Mouse (Mus musculus): ENCODE results near the gene Ppp1r12a.

Ppp1r12a gene

DNA sequence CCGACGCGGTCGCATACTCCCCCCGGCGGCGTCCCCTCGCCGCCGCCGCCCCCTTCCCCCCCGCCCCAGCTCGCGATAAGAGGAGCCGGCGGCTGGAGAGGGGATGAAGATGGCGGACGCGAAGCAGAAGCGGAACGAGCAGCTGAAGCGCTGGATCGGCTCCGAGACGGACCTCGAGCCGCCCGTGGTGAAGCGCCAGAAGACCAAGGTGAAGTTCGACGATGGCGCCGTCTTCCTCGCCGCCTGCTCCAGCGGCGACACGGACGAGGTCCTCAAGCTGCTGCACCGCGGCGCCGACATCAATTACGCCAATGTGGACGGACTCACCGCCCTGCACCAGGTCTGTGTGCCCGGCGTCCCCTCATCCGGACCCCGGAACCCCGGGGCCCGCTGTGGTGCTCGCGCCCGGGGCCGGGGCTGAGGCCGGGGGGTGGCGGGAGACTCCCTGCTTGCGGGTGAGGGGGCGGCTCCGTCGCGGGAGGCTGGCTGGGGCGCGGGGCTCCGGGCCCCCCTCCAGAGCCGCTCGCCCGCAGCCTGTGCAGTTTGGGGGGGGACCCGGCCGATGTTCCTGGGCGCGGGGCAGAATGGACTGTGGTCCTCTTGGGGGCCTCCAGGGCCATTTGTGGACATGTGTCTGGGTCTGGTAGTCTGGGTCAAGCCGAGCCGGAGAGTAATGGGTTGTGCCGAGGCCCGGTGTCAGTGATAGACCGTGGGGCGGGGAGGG is 466 bp downstream of the Ppp1r12a start:
- no peak for DNase-seq

DNA sequence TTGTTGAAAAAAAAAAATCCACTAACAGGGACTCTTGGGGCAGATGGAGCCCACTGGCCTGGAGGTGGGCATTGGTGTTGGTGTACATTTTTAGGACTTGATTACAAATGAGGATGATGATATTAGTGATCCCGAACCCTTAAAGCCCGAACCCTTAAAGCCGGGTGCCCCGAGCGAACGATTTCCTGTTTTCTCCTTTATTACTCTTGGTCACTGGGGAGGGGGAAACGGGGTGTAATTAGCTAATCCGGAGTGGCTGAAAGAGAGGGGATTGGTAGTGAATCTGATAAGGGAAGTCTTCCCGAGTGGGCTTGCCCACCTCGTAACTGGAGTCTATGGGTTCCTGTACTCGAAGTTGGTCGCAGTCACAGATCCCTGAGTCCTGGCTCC is 1.0 kb downstream of the Ppp1r12a start:
- DNase-seq: peak in 1 of 2 experiments; percentile 33

DNA sequence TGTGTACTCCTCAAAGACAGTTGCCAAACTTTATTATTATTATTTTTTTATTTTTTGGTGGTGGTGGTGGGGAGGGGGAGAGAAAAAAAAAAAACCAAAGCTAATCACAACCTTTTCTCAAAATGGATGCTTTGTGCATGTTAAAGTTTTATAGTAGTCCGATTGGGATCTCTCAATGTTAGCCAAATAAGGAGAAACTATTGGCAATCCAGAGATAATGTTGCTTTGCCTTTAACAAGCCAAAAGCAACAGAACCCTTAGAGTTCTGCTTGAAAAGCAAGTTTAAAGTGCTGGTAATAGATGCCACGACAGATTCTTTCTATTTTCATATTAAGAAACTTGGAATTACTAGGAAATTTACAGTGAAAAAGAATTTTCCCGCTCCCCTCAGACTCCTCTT is 1.5 kb downstream of the Ppp1r12a start:
- DNase-seq: no peak

DNA sequence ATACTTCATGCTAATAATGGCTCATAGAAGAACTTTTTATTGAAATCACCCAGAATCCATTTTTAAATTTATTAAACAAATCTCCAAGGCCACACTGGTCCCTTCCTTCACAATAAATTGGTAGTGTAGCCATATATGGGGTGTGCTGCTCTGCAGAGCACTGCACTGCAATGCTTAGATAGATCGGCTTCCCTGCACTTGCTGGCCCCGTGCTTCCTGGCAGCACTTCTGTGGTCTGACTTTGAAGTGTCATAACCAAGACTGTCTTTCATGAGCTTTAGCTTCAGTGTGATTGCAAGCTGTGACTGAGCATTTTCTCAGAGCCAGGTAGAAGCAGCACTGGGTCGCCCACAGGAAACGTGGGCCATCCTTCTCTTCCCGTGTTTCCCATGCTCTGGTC is 5.8 kb downstream of the Ppp1r12a start:
- peak in 1 of 2 experiments; percentile 35 for DNase-seq

- no peak for DNase-seq
Observed at GRCm38 (mm10) chr10:108170818-108171217, 8.8 kb downstream of the Ppp1r12a start.

GRCm38 (mm10) chr10:108171637-108172036 is 9.6 kb downstream of the Ppp1r12a start:
- DNase-seq: no peak

- DNase-seq: no peak
Observed at GRCm38 (mm10) chr10:108172817-108173563, 11.0 kb downstream of the Ppp1r12a start.

DNA sequence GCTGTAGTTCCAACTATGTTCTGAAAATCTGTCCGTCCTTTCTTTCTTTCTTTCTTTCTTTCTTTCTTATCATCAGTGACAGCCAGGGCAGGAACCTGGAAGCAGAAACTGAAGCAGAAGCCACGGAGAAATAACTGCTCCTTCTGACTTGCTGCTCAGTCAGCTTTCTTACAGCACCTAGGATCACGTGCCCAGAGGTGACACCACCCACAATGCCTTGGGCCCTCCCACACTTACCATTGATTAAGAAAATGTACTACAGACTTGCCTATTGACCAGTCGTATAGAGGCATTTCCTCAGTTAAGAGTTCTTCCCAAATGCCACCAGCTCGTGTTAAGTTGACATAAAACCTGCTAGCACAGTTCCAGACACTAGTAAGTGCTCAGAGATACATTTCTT is 12.1 kb downstream of the Ppp1r12a start:
- DNase-seq: no peak

- no peak for DNase-seq
Observed at GRCm38 (mm10) chr10:108175885-108176284, 13.9 kb downstream of the Ppp1r12a start.

GRCm38 (mm10) chr10:108178285-108178848 is 16.4 kb downstream of the Ppp1r12a start:
- no peak for DNase-seq

GRCm38 (mm10) chr10:108179404-108179803 is 17.4 kb downstream of the Ppp1r12a start:
- DNase-seq: no peak

DNA sequence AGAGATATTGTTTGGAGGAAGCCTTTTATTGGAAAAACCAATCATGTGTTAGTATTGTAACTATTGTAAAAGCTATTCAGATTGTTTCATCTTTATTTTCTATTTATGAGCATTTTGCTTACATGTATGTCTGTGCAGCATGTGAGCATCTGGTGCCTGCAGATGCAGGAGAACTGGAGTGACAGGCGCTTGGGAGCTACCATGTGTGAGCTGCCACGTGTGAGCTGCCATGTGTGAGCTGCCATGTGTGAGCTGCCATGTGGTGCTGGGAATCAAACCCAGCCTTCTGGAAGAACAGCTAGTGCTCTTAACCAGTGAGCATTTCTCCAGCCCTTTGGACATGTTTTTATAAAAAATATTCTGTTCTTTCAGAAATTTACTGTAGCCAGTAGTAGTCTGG is 18.3 kb downstream of the Ppp1r12a start:
- DNase-seq: no peak

- DNase-seq: no peak
Observed at GRCm38 (mm10) chr10:108181893-108182292, 19.9 kb downstream of the Ppp1r12a start.

- DNase-seq: no peak
Observed at GRCm38 (mm10) chr10:108182386-108182785, 20.4 kb downstream of the Ppp1r12a start.

- DNase-seq: no peak
Observed at GRCm38 (mm10) chr10:108184763-108185162, 22.8 kb downstream of the Ppp1r12a start.

DNA sequence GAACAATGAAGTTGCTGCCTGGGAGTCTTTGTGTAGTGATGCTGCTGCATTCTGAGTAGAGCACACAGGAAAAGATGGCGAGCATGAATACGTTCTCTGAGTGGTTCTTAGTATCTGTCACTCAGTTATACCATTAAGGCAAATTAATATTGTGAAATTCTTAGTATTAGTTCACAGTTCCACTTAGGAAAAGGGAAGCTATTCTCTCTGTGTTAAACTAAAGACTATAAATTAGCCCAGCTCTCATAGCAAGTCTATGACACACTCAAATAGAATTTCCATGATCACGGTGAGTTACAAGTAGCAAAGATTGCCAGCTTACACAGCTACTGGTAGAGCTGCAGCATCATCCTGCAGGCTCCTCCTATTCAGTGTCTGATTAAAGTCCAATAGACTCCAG is 23.3 kb downstream of the Ppp1r12a start:
- no peak for DNase-seq

GRCm38 (mm10) chr10:108189303-108189702 is 27.3 kb downstream of the Ppp1r12a start:
- no peak for DNase-seq

DNA sequence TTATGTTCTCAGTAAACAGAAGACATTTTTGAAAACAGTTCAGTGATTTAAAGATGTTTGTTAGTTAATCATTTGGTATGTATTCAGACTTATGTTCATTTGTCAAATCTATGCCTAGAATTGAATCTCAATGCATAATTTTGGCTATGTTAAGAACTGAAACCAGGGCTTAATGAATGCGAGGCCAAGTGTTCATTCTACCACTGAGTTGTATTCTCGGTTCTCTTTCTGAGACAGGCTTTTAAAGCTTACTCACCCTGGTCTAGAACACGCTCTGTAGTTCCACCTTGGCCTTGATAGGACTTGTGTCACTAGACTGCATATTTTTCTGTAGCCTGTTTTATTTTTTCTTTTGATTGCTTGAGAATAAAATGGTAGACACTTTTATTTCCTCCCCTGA is 28.0 kb downstream of the Ppp1r12a start:
- DNase-seq: no peak

- peak in 1 of 2 experiments; percentile 35 for DNase-seq
Observed at GRCm38 (mm10) chr10:108190626-108191025, 28.6 kb downstream of the Ppp1r12a start.

GRCm38 (mm10) chr10:108191381-108191787 is 29.4 kb downstream of the Ppp1r12a start:
- no peak for DNase-seq

DNA sequence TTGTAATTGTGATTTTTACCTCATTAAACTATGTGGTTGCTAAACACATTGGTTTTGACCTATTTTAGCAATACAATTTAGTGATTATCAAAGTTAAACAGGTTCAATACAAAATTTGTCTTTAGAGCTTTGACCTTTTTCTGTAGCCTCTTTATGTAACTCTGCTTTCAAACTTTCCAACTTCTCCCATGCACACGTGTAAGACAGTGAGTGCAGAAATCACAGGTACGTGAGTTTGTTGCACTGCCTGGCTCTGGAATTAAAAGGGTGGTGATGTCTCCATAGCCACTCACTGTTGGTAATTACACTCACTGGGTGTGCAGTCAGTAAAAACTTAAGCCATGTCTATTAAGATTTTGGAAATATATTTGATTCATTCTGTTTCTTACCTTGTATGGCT is 30.3 kb downstream of the Ppp1r12a start:
- no peak for DNase-seq

DNA sequence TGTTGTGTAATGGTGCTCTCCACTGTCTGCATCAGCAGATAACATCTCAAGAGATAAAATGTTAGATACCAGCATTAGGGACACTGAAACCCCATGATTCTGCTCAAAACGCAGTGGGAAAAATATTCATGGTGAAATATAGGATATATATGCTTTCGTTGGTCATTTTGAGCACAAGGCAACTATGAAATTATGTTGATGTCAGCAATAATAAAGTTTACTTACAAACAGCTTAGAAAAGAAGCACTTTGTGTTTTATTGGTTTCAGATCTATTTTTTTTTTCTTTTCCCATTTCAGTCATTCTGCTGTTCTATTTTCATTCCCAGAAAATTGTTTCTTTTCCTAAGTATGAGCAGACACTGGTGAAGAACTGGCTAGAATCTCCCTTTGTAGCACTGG is 34.1 kb downstream of the Ppp1r12a start:
- no peak for DNase-seq

DNA sequence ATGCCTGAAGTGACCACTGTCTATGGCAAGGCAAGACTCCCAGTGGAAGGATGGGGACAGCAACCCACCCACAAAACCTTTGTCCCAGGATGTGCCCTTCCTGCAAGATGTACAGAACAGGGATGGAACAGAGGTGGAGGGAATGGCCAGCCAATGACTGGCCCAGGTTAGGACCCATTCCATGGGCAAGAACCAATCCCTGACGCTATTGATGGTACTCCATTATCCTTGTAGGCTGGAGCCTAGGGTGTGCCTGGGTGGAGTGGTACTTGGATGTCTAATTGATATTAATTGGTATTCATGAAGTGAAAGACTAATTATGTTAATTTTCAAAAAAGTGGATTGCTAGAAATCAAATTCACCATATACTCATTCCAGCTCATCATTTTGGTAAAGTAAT is 35.5 kb downstream of the Ppp1r12a start:
- DNase-seq: no peak

- DNase-seq: no peak
Observed at GRCm38 (mm10) chr10:108198945-108199344, 37.0 kb downstream of the Ppp1r12a start.
